Mouse (Mus musculus): ENCODE data around the gene Dao. TPM values are rescaled to one million over a fixed set of nuclear protein-coding genes. Genes with fewer than 3 reads are reported as not detected.

Dao gene
- polyA plus RNA-seq, 2 experiments, result 0.05 TPM; not detected in 1

DNA sequence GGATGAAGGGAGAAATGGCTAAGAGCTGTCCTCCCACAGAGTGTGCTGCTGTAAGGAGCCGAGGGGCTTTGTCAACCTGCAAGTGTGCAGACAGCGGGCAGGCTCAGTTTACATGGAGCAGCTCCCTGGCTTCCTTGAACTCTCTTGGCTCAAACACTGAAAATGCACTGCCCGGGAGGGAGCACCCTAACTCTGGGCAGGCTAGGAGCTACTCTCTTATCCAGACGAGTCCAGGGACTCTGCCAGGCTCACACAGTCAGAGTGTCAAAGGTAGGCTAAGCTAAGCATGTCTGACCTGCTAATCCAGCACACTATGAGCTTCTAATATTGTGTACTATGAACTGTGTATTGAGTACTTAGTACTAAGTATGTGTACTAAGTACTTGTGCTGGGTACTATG is 3.5 kb downstream of the Dao start:
- no peak for ATAC-seq (ENCODE audit: low FRiP score, low read depth)
- WGBS, result 68% methylated on average over 4 of the region's 4 CpGs
- no peak for TF ChIP-seq POLR2A (IDR thresholded peaks at IDR 0.05; ENCODE audit: borderline replicate concordance, extremely low read depth, insufficient read depth, insufficient read length)

DNA sequence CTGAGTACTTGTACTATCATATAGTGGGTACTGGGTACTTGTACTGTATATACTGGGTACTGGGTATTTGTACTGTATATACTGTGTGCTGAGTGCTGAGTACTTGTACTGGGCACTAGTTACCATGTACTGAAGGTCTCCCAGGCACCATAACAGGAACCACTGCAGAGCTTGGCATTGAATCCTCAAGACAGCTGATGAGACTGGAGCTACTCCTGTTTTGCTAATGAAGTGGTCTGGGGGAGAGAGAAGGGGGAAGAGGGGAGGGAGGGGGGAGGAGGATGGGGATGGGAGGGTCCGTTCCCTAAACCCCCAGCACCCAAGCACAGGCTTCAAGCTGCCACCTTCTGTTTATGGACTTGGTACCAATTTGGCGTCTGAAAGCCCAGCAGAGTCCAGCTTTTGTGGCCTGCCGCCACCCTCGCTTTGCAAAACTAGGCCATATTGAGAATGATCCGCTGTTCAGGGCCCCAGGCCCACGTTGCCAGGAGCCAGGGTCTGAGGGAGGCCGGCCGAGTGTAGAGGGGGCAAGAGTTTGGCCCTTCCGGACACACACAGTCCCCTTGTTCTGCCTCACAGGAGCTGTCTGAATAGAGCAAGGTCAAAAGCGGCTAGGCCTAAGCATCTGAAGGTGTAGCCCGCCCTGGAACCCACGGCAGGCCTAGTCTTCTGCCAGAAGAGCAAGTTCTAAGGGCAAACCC is 4.4 kb downstream of the Dao start:
- H3K4me2 ChIP-seq (replicated peaks; ENCODE audit: low read depth, low read length, severe bottlenecking), result no peak overlapping the region
- H3K9ac ChIP-seq (ENCODE audit: low read depth, low read length, severe bottlenecking), result no peak overlapping the region
- H3K9me3 ChIP-seq (ENCODE audit: control insufficient read depth, low read length), result no peaks in the 10 kb centered on the region
- WGBS, result 85% methylated on average over 12 of the region's 12 CpGs
- H3K27ac ChIP-seq (replicated peaks; ENCODE audit: low read depth, low read length), result no peak overlapping the region
- no peak for ATAC-seq (ENCODE audit: low FRiP score, low read depth)
- no peaks in the 10 kb centered on the region for H3K4me1 ChIP-seq (ENCODE audit: control insufficient read depth, insufficient read depth, low read length)
- H3K4me3 ChIP-seq (replicated peaks; ENCODE audit: low read length), result no peak overlapping the region
- no peak for DNase-seq (ENCODE audit: low spot score)
- no peaks in the 10 kb centered on the region for H3K36me3 ChIP-seq (ENCODE audit: control insufficient read depth, insufficient read depth, low read length)
- no peak for TF ChIP-seq POLR2A (IDR thresholded peaks at IDR 0.05; ENCODE audit: borderline replicate concordance, extremely low read depth, insufficient read depth, insufficient read length)
- no peaks in the 10 kb centered on the region for H3K27me3 ChIP-seq (ENCODE audit: control insufficient read depth, insufficient read depth, low read length)

More for the DNA sequence above, 3.5 kb downstream of the Dao start:
- no peak overlapping the region for H3K4me3 ChIP-seq (replicated peaks; ENCODE audit: low read length)
- H3K36me3 ChIP-seq (ENCODE audit: control insufficient read depth, insufficient read depth, low read length), result no peaks in the 10 kb centered on the region
- no peaks in the 10 kb centered on the region for H3K4me1 ChIP-seq (ENCODE audit: control insufficient read depth, insufficient read depth, low read length)
- H3K9ac ChIP-seq (ENCODE audit: low read depth, low read length, severe bottlenecking), result no peak overlapping the region
- DNase-seq (ENCODE audit: low spot score), result no peak
- no peaks in the 10 kb centered on the region for H3K9me3 ChIP-seq (ENCODE audit: control insufficient read depth, low read length)
- H3K4me2 ChIP-seq (replicated peaks; ENCODE audit: low read depth, low read length, severe bottlenecking), result no peak overlapping the region
- no peak overlapping the region for H3K27ac ChIP-seq (replicated peaks; ENCODE audit: low read depth, low read length)
- no peaks in the 10 kb centered on the region for H3K27me3 ChIP-seq (ENCODE audit: control insufficient read depth, insufficient read depth, low read length)

DNA sequence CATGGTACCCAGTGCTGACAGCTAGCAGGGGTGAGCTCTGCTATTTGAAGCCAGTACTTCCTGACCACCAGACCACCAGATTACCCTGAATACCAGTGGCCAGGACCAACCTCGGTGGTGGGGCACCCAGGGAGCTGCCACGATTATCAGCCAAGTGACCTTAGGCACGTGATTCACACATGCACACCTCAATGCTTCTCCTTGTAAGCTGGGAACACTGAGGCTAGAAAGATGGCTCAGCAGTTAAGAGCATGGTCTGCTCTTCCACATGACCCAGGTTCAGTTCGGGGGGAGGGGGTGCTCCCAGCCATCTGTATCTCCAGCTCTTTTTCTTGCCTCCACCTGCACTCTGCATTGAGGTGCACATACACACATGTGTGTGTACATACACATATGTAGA is 5.5 kb downstream of the Dao start:
- H3K9ac ChIP-seq (ENCODE audit: low read depth, low read length, severe bottlenecking), result no peak overlapping the region
- WGBS, result 77% methylated on average over 4 of the region's 4 CpGs

DNA sequence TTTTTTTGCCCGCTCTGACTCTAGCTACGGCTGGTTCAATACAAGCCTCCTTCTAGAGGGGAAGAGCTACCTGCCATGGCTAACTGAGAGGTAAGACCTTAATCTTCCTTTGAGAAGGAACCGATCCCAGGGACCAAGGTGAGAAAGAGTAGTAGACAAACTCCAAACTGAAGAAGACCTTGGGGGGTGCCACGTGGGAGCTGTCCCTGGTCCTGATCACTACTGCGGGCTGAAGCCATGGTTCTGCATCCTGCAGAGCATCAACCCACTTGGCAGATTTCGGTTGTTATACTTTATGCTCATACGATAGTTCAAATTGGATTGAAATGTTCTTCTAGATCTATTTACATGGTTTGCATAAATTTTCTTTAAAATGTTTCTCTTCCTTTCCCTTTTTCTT is 11.6 kb downstream of the Dao start:
- Histone ChIP-seq H3K4me3 (replicated peaks; ENCODE audit: low read length) (no peak overlapping the region), H3K27me3 (ENCODE audit: control insufficient read depth, insufficient read depth, low read length) (no peaks in the 10 kb centered on the region), H3K4me2 (replicated peaks; ENCODE audit: low read depth, low read length, severe bottlenecking) (no peak overlapping the region), H3K4me1 (ENCODE audit: control insufficient read depth, insufficient read depth, low read length) (no peaks in the 10 kb centered on the region), H3K36me3 (ENCODE audit: control insufficient read depth, insufficient read depth, low read length) (no peaks in the 10 kb centered on the region), H3K9me3 (ENCODE audit: control insufficient read depth, low read length) (no peaks in the 10 kb centered on the region), H3K27ac (replicated peaks; ENCODE audit: low read depth, low read length) (no peak overlapping the region), H3K9ac (ENCODE audit: low read depth, low read length, severe bottlenecking) (no peak overlapping the region)
- no peak for TF ChIP-seq POLR2A (IDR thresholded peaks at IDR 0.05; ENCODE audit: borderline replicate concordance, extremely low read depth, insufficient read depth, insufficient read length)
- no peak for ATAC-seq (ENCODE audit: low FRiP score, low read depth)
- peak; percentile 31 for DNase-seq (ENCODE audit: low spot score)
- 66% methylated on average over 7 of the region's 7 CpGs for WGBS

More for the DNA sequence above, 5.5 kb downstream of the Dao start:
- Histone ChIP-seq H3K4me1 (ENCODE audit: control insufficient read depth, insufficient read depth, low read length) (no peaks in the 10 kb centered on the region), H3K36me3 (ENCODE audit: control insufficient read depth, insufficient read depth, low read length) (no peaks in the 10 kb centered on the region), H3K27ac (replicated peaks; ENCODE audit: low read depth, low read length) (no peak overlapping the region), H3K4me3 (replicated peaks; ENCODE audit: low read length) (no peak overlapping the region), H3K9me3 (ENCODE audit: control insufficient read depth, low read length) (no peaks in the 10 kb centered on the region), H3K27me3 (ENCODE audit: control insufficient read depth, insufficient read depth, low read length) (no peaks in the 10 kb centered on the region), H3K4me2 (replicated peaks; ENCODE audit: low read depth, low read length, severe bottlenecking) (no peak overlapping the region)
- no peak for TF ChIP-seq POLR2A (IDR thresholded peaks at IDR 0.05; ENCODE audit: borderline replicate concordance, extremely low read depth, insufficient read depth, insufficient read length)
- ATAC-seq (ENCODE audit: low FRiP score, low read depth) (no peak), DNase-seq (ENCODE audit: low spot score) (no peak)

DNA sequence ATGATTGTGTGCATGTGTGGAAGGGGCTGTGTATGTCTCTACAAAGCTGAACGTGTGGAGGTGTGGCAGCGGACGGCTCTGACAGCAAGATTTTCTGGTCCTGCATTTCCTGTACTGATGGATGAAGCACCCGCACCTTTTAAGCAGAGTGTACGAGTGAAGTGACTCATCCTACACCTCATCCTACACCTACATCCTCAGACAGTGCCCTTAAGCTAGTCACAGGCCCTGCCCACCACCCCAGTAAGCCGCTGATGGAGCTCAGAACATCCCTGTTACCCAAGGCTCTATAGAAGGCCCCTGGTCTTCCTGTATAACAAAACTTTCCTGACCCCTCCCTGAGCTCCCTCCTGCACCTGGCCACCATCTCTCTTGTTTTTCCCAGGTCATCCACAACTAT is 20.9 kb downstream of the Dao start:
- Histone ChIP-seq H3K4me2 (replicated peaks; ENCODE audit: low read depth, low read length, severe bottlenecking) (no peak overlapping the region), H3K9me3 (ENCODE audit: control insufficient read depth, low read length) (no peaks in the 10 kb centered on the region)
- WGBS, result 51% methylated on average over 5 of the region's 6 CpGs

More for the DNA sequence above, 20.9 kb downstream of the Dao start:
- Histone ChIP-seq H3K4me1 (ENCODE audit: control insufficient read depth, insufficient read depth, low read length) (no peaks in the 10 kb centered on the region), H3K36me3 (ENCODE audit: control insufficient read depth, insufficient read depth, low read length) (no peaks in the 10 kb centered on the region), H3K4me3 (replicated peaks; ENCODE audit: low read length) (no peak overlapping the region), H3K27me3 (ENCODE audit: control insufficient read depth, insufficient read depth, low read length) (no peaks in the 10 kb centered on the region), H3K9ac (ENCODE audit: low read depth, low read length, severe bottlenecking) (no peak overlapping the region), H3K27ac (replicated peaks; ENCODE audit: low read depth, low read length) (no peak overlapping the region)
- DNase-seq (ENCODE audit: low spot score), result no peak
- no peak for TF ChIP-seq POLR2A (IDR thresholded peaks at IDR 0.05; ENCODE audit: borderline replicate concordance, extremely low read depth, insufficient read depth, insufficient read length)
- ATAC-seq (ENCODE audit: low FRiP score, low read depth), result no peak
